Mouse (Mus musculus) mouse trophoblast stem cell (cell line): Measurements from ENCODE around the gene Lzic.

ENCODE experiments used
- in situ Hi-C, 2 experiments: fragments of 300-500 bp; cut with MseI, MboI; formaldehyde crosslinking; loops; 2 replicates in 1 of 2; 3 replicates in 1 of 2; pipeline ENCODE4 v1.15.1; 2025

The Lzic gene

DNA sequence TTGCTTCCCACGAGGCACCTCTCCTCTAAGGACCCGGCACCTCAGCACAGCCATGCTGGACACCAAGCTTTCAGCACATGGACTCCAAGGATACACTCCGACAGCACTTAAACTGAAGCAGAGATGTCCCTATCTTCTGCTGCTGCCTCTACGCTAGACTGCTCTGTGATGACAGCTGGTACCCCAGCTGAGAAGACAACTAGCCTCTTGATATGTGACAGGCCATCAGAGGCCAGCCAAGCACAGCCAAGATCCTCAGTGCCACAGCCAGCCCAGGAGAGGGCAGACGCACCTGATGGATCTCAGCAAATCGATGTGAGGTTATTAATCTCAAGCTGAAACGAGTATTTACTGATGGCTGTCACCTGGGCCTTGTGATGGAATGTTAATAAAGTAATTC lies 9.9 kb upstream of the Lzic start:
- in situ Hi-C loops, result no loop called here

GRCm38 (mm10) chr4:149477078-149477477 lies 8.0 kb upstream of the Lzic start, which contains the start of gene Tmem274:
Gene Tmem274, plus strand, starts transcription at chr4:149477378.
- in situ Hi-C loops, result no loop called here

- in situ Hi-C loops, result no loop called here
Measured at GRCm38 (mm10) chr4:149484566-149484965, 463 bp upstream of the Lzic start.

DNA sequence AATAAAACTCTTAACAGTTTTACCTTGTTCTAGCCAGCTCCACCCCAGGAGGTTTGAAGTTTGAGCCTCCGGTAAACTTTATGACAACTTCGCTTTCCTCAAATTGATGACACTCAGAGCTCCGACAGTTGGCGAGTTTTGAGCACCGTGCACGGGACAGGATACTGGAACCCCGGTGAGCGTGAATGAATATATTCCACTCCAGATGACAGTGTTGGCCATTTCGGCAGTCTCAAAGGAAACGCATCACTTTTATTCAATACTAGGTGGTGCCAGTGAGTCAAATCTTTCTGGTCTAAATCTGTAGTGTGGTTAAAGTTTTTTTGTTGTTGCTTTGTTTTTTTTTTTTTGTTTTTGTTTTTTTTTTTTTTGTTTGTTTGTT lies 787 bp downstream of the Lzic start:
- in situ Hi-C loops, result loop anchor here in 1 of 2 experiments (5.0 kb wide), 1 partner anchor 34 kb away; the partner anchor contains the start of gene Rbp7

GRCm38 (mm10) chr4:149487729-149488128 lies 2.7 kb downstream of the Lzic start:
- in situ Hi-C loops, result loop anchor here in 1 of 2 experiments (5.0 kb wide), 1 partner anchor 35 kb away; the partner anchor contains the start of gene Rbp7

DNA sequence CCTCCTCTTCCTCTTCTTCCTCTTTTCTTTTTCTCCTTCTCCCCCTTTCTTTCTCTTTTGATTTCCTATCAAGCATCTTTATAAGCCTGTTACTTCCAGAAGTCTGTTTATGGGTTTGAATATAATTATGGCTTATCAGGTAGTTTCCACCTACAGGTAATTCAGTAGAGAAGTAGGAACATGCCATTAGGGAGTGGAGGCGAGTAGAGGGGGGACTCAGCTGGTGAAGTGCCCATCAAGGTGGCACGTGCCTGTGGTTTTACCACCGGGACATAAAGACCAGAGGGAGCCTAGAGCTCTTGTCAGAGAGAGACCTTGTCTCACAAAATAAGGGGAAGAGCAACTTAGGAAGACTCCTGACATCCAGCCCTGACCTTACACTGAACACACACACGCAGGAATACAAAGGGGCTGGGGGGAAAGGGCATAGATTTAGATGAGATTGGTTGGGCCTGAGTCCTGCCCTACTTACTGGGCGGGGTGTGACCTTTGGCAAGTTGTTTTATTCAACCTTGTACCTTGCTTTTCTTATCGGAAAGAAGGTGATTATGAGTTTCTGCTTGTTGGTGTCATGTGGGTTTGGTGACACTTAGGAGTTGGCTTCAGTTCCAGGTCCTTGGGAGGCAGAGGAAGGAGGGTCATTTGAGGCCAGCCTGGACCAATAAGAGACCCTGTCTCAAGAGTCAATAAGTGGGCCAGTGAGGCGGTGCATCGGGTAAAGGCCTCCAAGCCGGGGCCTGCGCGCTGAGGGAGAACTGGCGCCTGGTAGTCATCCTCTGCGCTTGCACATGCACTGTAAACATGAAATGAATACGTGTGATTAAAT lies 4.6 kb downstream of the Lzic start:
- in situ Hi-C loops, result loop anchor here in 1 of 2 experiments (5.0 kb wide), 1 partner anchor 37 kb away; the partner anchor contains the start of gene Rbp7

DNA sequence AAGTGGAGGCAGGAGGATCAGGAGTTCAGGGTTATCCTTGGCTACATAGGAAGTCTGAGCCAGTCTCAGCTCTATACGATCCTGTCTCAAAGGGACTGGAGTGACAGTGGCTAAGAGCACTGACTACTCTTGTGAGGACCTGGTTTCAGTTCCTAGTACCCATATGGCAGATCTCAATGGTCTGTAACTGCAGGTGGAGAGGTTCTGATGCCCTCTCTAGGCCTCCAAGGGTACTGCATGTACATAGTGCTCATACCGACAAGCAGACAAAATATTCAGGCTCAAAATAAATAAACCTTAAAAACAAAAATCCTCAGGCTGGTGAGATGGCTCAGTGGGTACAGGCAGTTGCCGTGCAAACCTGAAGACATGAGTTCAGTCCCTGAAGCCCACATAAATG lies 6.1 kb downstream of the Lzic start:
- in situ Hi-C loops, result no loop called here

DNA sequence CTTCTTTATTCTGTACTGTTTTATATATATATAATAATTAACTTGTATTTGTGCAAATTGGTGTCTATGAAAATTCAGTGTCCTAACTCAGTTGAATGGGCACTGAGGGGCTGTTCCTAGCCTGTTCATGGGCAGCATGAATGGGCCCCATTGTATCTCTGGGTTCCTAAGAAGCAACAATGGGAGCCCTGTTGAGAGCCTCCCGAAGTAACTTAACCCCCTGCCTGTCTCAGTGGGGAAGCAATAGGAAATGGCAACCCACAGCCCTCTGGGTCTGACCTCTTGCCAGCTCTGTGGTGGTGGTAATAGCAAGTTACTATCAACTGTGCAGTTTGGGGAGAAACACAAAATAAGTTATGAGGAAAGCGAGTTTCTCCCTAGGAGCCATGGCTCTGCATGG lies 11.6 kb downstream of the Lzic start:
- in situ Hi-C loops, result no loop called here

DNA sequence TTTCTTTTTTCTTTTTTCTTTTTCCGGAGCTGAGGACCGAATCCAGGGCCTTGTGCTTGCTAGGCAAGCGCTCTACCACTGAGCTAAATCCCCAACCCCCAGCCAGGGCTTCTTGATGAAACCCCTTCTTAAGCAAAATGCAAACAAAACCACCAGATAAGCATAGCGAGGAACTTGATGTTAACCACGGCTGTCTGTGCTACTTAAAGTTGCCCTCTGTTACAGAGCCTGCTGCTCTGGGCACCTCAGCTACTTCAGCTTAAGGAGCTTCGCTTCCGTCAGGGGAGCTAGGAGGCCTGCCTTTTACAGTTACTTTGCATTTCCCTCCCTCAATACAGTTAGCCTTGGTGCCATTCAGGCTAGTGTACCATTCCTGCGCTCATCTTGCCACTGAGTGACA lies 13.9 kb downstream of the Lzic start:
- in situ Hi-C loops, result no loop called here

GRCm38 (mm10) chr4:149499790-149500189 lies 14.8 kb downstream of the Lzic start:
- in situ Hi-C loops, result no loop called here

DNA sequence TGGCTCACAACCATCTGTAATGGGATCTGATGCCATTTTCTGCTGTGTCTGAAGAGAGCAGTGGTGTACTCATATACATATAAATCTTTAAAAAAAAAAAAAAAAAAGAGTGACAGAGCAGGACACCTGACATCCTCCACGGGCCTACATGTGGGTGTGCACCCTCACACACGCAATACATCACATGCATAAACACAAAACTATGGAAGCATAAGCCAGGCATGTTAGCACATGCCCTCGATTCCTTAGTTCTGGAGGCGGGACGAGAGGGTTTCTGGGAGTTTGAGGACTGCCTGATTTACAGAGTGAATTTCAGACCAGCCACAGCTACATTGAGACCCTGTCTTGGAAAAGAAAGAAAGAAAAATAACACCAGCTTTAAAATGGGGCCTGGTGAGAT lies 19.3 kb downstream of the Lzic start:
- in situ Hi-C loops, result no loop called here

GRCm38 (mm10) chr4:149504858-149505257 lies 19.8 kb downstream of the Lzic start:
- in situ Hi-C loops, result no loop called here

GRCm38 (mm10) chr4:149505261-149505967 lies 20.4 kb downstream of the Lzic start:
- in situ Hi-C loops, result no loop called here

DNA sequence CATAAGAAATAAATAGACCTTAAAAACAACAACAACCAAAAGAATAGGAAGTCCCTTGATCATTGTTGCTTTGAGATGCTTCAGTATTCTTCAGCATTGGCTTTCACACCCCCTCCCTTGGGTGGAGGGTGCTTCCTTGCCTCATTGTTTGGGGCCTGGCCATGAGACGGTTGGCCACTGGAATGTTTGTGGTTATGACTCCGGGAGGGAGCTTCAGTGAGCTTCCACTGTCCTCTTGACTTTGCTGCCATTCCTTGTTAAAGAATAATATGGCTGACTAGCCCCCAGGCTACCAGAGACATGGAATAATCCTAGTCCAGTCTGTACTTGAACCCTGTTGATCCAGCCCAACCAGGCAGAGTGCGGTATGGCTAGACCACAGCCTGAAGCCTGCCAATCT lies 21.9 kb downstream of the Lzic start:
- in situ Hi-C loops, result no loop called here

GRCm38 (mm10) chr4:149511221-149511646 lies 26.2 kb downstream of the Lzic start:
- in situ Hi-C loops, result no loop called here

DNA sequence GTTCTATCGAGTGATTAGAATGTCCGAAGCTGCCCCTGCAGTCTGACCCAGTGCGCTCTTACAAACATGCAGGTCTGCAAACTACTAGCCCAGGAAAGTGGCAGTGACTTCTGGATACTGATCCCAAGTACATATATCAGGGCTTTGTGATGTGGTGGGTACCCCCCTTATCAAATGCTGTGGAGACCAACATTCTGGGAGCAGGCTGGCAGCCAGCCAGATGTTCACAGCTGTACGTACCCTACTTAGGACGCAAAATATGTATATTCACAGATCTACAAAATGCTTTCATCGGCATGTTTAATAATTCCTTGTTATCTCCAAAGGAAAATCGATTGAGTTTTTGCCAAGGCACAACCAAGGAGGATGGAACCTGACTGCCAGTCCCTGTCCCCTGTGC lies 27.0 kb downstream of the Lzic start:
- in situ Hi-C loops, result no loop called here

DNA sequence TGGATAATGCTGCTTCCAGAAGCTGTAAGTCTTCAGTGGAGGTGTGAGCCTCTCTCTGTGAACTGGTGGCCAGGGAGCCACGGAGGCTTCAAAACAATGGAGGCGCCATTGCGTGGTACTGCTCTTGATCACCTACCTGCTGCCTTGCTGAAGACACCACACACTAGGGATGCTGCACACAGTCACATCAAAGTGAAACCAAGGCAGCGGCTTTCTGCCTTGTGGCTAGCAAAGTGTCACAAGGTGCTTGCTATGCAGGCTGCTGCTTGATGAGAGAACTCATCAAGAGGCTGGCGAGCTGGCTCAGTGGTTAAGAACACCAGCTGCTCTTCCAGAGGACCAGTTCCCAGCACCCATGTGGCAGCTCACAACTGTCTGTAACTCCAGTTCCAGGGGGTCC lies 30.7 kb downstream of the Lzic start:
- in situ Hi-C loops, result no loop called here

DNA sequence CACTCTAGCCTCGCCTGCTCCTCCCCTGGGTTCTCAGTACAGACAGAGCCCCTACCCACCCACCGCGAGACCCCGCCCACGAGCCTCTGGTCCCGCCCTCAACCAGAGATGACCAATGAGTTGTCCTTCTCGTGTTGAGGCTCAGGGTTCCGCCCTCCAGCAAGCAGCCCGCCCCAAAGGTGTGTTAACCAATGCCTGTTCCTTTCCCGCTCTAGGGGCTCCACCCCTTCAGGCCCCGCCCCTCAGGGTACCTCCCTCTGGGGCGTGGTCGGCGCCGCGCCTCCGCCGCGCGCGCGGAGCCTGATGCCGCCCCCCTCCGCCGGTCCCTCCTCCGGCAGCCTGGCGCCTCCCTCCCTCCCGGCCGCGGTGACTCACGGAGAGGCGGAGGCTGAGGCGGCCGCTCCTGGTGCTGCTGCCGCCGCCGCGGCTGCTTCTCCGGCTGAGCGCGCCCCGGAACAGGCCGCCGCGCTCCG lies 32.9 kb downstream of the Lzic start, which contains the start of gene Ctnnbip1:
Gene Ctnnbip1, plus strand, starts transcription at position 369 of the 473 bp plus-strand sequence.
- in situ Hi-C loops, result no loop called here

GRCm38 (mm10) chr4:149518351-149519220 lies 33.6 kb downstream of the Lzic start:
- in situ Hi-C loops, result no loop called here

DNA sequence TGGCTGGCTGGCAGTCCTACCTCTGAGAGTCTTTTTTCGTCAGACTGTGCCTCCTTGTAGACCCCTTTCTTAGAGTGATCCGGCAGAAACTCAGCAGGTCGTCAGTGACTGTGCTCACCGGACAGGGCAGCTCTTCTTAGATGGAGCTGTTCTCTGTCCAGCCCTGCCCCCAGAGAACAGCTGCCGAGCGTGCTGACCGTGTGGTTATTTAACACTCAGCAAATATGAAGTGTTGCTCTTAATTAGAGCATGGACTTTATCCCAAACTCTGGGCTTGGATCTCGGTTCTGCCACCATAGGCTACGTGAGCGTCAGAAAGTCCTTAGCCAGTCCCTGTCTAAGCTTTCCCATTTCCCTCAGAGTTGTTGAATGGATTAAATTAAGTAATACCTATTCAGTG lies 36.2 kb downstream of the Lzic start:
- in situ Hi-C loops, result no loop called here

DNA sequence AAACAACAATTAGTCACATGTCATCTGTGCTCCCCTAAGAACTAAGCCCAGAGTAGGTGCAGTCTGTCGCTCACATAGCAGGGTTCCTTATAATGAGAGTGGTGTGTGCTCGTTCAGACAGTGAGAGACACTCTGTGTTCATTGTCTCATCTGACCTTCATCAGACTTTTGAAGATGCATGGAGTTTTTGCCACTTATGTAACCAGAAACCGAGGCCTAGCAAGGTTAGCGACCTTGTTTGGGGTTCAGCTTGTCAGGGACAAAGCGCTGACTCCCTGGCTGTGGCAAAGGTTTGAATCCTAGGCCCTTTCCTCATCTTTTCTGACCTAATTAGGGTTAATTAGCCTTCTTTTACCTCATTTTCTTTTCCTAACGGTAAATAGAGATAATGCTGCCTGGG lies 38.9 kb downstream of the Lzic start:
- in situ Hi-C loops, result no loop called here

GRCm38 (mm10) chr4:149525170-149525569 lies 40.1 kb downstream of the Lzic start:
- in situ Hi-C loops, result no loop called here
